Mouse (Mus musculus) layer of hippocampus, adult 11-12 months (tissue): ENCODE measurements around the gene Ces1a.

Experiments used
- DNase-seq: peaks from one replicate; pipeline ENCODE4 v3.0.0; 2022; ENCODE audit warnings: low spot score

The Ces1a gene

DNA sequence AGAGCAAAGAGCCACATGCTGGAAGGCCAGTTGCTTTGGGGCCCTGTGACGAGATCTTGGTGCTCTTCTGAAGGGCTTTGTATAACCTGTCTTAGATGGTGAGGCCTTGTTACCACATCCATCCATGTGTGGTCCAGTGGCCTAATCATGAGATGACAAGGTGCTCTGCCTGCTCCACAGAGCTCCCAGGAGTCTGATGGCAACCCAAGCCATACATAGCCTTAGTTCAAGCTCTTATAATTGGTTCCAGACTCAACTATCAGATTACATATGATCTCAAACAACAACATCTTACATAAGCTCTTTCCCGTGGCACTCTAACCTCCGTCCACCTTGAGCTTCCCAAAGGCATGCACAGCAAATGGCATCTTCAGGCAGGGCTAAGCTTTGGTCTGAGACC lies at the start of gene Ces1a:
Gene Ces1a (minus strand): TSS at position 101 of the 400 bp plus-strand sequence.
- DNase-seq, result no peak

DNA sequence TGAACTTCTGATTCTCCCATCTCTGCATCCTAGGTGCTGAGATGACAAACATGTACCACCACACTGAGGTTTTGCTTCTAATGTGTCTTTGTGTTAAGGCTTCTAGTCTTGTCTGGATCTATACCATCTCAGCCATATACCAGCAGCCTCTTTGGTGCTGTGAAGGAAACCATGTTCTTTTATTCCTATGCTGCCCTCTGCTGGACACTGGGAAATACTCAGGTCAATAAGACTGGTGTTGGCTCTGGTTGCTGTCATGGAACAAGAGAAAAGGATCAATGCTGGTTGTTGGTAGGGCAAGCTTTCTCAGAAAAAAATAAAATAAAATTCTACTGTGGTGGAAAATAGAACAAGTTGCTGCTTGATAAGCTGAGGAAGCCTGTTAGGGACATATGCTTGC lies 47.4 kb upstream of the Ces1a start:
- peak; percentile 45 for DNase-seq

DNA sequence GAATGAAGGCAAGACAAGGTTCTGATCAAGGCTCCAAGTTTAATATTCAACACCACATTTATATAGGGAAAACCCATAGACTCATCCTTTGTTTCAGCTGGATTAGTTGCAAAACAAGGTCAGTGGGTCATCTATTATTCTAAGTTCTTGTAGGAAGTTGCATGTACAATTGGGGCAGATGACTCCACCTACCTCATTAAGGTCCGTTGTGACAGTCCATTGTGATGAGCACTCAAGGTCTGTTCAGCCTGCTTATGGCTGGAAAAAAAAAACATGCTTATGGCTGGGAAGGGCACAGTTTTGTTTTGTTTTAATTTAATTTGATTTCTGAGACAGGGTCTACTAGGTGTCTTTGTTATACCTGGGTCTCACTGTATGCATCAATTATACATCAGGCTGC lies 43.3 kb upstream of the Ces1a start:
- no peak for DNase-seq

DNA sequence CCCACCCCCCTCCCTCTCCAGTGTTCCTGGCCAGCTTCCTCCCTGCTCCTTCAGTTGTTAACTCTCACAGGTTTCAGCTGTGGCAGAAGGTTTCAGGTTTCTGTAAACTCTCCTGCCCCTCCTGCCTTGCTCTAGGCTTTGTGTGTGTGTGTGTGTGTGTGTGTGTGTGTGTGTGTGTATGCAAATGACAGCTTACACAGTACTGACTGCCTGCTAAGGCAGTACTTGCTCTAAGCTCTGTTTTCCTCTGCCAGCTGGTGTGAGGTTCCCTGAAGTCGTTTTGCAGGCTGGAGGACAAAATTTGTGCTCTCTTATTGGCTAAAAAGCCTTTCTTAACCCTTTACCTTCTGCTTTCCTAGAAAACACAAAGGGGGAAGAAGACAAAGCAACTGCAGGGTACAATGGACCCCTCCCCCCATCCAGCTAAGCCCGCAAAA lies 40.7 kb upstream of the Ces1a start:
- no peak for DNase-seq

DNA sequence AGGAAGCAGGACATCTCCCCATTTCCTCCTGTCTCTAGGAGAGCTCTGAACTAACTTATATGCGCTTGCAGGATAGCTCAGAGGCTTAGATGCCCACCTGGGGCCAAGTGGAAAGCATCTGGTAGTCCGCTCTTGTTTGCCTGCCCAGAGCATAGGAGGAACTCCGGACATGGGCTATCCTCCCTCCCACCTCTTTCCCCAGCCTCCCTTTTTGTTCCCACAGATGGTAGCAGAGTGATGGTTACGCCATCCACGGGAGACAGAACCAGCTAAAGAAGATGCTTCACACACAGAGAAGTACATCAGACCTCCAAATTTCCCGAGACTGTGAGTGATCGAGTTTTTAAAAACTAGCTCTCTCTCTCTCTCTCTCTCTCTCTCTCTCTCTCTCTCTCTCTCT lies 40.2 kb upstream of the Ces1a start:
- no peak for DNase-seq

DNA sequence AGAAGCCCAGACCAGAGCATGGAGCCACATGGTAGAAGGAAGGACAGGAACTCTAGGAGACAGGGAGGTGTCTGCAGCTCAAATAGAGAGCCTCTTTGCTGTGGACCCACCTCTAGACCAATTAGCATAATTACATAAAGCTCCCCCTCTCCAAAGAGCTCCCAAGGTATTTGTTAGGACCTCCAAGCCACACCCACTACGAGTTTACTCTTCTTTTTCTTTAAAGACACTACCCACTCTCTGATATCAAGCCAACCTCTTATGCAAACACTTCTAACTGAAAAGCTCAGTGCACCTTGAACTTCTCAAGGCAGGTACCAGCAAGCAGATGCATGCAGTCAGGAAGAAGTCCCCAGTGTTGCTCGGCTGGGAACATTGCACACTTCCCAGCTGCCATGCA lies 31.9 kb upstream of the Ces1a start, which contains the start of gene Ces1b:
Gene Ces1b (minus strand): TSS at position 131 of the 400 bp plus-strand sequence.
- no peak for DNase-seq

DNA sequence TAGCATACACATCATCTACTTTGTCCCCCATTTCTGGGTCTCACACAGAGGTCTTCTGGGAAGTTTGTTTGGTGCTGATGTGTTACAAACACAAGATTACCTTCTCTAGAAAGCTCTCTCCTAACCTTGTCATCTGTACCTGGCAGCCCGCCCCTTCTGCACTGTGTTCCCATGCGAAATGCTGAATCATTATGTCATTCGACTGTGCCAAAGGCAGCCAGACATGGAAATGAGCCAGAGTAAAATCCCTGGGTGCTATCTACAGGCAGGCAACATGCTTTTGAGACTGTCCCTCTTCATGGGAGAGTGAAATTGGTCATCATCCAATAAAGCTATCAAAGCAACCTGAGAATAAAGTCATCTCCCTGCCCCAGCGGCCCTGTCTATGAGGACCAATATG lies 27.3 kb upstream of the Ces1a start:
- DNase-seq, result no peak

DNA sequence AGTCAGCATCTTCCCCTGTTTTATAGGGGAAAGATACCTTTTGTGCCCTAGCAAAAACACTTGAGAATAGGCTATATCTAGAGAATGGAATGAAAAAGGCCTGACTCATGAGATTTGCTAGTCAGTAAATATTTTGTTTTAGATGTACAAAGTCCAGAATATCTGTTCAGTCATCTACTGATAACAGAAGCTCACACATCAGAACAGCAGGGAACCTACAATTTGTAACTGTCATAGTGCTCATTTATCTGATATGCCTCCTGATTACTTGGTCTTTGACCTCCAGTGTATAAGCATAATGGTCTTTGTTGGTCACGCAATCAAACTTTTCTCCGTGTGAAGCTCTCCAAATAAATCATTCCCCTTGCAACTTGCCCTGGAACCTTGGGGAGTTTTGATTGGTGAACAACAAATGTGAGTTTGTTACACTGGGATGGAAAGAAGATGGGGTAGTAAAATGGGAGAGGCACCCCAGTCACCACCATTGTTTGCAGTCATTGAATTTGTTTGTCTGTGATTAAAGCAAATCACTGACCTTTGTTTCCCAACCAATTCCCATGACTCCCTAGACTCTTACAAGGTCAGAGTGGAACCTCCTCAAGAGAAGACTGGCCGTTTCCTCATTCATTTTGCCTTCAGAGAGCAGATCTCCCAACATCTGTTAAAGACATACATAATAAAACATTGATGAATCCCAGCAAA lies 15.6 kb upstream of the Ces1a start:
- no peak for DNase-seq

DNA sequence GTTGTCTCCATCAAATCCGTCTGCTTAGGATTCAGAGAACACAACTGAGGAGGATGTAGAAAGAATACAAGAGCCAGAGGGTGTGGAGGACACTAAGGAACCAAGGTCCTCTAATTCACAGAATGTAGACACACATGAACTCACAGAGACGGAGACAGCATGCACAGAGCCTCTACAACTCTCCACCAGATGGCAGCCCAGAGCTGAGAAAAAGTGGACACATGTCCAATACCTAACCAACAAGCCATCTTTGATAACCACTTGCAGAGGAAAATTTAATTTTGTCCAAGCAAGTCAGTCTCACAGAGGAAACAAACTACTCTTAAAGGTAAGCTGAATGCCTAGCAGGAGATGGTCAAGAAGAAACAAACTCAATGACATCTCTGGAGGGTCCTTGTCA lies 11.2 kb upstream of the Ces1a start:
- DNase-seq, result peak; percentile 53

DNA sequence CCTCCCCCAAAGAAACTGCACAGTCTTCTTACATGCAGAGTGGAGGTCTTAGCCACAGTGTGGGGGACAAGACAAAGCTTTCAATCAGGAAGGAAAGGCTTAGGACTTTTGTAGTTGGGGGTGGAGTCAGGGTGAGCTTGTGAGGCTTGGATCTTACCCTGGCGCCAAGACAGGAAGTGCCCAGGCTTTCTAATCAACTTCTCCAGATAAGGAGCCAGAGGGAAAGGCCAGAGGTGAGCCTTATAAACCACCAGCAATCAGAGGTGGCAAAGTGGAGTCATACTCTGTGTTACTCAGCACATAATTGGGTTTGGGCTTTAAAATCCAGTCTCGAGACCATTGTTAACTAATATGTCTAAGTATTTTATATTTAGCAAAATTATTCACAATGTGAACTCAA lies 7.2 kb upstream of the Ces1a start:
- DNase-seq, result no peak

DNA sequence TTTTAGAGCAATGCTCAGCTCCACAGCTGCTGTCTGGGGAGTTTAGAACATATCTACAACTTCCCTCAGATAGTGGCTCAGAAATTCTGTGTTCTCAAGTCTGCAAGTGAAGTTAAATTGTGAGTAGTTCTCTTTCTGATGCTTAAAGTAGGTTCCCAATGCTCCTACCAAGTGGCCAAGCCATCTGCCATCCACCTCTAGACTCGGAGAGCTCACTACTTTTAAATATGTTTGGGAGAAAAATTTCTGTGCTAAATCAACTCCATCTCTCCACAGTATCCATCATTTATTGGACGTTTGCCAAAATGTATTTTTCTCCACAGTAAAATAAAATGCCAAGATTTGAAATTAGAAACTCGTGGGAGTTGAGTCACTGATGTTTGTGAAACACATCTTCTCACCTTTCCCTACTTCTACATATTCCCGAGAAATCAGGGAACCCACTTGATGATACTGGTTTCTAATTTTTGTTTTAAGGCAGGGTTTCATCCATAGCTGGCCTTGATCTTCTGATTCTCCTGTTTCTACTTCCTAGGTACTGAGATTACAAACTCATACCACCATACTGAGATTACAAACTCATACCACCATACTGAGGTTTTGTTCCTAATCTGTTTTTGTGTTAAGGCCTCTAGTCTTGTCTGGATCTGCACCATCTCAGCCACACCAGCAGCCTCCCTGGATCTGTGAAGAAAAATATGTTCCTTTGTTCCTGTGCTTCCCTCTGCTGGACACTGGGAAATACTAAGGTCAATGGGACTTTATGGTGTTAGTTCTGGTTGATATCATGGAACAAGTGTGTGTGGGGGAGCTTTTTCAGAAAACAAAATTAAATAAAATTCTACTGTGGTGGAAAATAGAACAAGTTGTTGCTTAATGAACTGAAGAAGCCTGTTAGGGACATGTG lies 771 bp upstream of the Ces1a start:
- DNase-seq, result no peak

DNA sequence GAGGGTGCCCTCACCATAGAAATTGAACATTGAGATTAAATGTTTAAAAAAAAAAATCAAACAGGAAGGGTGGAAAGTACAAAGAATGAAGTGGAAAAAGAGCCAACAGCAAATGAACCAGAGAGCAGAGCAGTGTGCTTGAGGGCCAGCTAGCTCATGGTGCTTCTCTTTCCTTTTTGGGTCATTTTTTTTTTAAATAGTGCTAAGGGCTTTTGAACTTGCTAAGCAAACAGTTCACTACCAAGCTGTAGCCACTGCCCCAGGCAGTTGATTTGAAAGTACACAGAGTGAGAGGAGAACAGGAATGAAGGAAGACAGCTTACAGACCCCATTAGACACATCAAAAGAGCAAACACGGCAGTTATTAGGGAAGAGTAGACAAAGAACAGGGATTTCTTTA lies 4.9 kb downstream of the Ces1a start:
- no peak for DNase-seq

DNA sequence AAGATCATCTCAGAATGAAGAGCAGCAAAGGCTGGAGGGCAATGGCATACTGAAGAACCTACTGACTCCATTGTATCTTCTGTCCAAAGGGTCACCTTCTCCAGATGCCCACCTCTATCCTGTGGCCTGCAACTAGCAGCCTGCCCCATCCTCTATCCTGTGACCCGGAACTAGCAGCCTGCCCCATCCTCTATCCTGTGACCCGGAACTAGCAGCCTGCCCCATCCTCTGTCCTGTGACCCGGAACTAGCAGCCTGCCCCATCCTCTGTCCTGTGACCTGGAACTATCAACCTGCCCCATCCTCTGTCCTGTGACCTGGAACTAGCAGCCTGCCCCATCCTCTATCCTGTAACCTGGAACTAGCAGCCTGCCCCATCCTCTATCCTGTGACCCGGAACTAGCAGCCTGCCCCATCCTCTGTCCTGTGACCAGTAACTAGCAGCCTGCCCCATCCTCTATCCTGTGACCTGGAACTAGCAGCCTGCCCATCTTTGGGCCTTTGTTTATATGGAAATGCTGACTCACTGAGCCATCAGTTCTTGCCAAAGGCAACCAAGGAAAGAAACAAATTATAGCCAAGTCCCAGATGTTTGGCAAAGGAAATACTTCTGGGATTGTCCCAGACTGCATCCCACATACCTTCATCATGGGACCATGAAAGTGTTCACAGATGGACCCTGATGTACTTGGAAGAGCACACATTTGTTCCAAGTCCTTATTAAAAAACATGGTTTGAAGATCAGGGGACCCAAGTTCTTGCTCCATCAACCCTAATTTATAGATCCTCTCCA lies 7.0 kb downstream of the Ces1a start:
- DNase-seq, result no peak

DNA sequence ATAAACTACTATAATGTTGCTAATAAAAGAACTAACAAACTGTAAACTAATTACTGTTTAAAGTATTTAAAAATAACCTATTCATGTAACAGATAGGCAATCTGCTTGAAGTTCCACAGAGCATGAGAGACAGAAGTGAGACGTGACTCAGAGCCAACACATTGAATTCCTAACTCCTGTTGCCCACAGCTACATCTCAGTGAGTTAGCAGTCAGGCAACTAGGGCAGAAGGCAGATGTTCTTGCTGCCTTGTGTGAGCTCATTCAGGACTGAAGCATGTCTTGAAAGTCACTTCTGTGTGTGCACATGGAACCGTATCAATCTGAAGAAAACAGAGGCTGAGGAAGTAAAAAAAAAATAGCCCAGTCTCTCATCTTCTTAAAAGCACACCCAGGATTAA lies 7.7 kb downstream of the Ces1a start:
- DNase-seq, result no peak

DNA sequence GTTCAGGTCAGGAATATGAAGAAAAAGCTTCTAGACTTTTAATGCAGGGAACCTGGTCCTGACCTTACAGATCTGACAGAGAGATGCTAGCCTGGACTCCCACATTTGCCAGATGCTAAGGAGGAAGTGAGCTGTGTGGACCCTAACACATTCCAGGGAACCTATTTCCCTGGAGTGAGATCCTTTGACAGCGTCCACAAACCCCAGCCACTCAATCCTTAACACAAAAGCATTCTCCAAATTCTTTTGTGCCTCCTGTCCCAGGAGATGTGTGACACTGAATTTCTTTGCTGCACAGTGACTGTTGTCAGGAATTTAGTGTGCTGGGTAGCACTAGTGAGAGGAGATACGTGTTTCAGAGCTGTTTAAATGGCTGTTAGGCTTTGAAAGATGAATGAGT lies 9.2 kb downstream of the Ces1a start:
- no peak for DNase-seq

DNA sequence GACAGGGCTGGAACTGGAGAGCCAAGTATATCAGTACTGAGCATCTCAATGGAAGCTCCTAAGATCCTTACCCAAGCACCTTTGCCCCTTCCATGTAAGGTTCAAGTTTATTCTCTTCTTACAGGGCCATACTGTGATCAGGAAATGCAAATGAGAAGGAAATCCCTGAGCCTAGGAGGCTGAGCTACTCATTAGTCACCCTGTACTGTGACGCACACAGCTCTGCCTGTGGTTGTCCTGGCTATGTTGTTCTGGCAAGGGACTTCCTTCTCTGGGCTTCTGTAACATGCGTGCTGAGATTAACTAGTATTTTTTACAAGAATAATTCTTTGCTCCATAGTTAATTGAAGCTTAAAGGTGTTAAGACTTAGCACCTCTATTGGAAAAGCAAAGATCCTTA lies 17.3 kb downstream of the Ces1a start:
- no peak for DNase-seq

DNA sequence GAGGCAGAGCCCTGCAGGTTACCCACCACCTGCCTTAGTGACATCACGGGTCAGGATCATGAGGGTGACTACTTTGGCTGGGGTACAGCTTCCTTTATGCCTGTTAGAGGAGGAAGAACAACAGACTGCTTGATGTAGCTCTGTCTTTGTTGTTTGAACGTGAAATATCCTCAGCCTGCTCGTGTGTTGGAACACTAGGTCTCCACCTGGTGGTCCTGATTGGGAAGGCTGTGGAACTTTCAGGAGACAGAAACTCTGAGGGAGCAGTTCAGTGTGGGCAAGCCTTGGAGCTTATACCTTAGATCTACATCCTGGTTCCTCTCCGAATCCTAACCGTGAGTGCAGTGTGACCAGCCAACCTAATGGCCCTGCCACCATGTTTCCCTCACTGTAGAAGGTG lies 26.3 kb downstream of the Ces1a start:
- DNase-seq, result no peak

DNA sequence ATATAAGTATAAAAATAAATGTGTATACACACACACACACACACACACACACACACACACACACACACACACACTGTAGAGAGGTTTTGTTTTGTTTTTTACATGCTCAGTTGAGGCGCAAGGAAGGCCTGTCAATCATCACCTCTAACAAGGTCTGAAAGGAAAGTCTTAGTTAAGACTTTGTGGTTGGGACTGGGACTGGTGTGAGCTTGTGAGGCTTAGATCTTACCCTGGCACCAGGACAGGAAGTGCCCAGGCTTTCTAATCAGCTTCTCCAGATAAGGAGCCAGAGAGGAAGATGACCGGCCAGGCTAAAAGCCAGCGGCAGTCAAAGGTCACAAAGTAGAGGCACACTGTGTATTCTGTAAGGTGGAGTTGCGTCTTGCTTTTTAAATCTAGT lies 33.7 kb downstream of the Ces1a start:
- no peak for DNase-seq

DNA sequence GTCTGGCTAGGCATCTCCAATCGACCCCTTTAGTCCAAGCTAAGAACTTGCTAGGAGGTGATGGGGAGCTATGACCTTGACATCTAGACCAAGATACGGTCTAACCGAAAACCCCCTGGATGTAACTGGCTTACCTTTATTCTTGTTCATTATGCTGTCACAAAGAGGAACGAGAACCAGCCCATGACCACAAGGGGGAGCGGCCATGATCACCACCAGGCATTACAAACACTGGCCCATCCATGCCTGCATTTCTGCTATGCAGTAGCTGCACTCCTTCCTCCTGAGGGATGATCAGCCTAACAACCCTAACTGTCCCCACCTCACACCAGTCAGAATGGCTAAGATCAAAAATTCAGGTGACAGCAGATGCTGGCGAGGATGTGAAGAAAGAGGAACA lies 35.8 kb downstream of the Ces1a start:
- DNase-seq, result no peak

DNA sequence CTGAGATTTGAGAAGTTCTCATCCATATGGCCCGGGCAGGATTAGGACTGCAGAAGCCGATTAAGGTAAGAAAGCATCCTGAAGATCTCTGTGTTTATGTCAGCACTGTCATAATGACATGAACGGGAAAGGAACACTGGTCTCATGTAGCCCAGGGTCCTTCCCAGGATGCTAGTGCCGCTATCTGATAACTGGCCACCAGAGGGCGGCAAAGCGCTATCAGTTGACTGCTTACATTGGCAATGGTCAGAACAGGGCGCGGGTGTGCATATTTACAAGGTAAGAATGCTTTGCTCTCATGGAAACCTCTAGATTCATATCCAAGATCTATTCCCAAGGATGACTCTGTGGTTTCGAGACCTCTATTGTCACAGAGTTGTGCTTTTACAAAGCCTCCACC lies 36.6 kb downstream of the Ces1a start:
- DNase-seq, result peak; percentile 85

DNA sequence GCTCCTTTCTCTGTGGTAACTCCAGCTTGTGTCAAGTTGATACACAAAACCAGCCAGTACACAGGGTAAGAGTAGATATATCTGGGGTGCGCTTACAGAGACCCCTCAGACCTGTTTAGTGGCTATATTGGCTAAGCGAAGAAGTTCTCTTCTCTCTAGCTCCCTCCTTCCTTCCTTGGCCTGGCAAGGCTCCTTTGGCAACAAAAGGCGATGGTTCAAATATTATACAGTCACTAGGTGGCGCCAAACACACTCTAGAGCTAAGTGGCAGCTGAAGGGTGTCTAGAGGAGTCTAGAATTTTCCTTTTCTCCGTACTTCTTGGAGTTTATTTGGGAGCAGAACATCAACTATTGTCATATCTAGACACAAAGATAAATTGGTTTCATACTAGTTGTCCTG lies 37.7 kb downstream of the Ces1a start:
- peak; percentile 47 for DNase-seq

DNA sequence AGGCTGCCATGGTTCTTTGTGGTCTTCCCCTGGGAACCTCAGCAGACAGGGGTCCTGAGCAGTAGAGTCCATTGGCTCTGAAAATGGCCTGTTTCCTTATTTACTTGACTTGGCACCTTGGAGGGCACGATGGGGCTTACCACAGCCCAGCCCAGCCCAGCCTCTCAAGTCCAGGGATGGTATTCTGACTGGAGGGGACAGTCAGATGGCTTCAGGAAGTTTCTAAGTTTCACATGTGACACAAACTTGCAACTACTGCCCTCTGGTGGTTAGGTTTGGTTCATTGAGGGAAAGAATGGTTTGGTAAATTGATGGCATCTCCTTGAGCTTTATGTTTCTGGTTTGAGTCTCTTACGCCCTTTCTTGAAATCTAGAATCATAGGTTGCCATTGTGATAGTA lies 49.4 kb downstream of the Ces1a start:
- peak; percentile 74 for DNase-seq

DNA sequence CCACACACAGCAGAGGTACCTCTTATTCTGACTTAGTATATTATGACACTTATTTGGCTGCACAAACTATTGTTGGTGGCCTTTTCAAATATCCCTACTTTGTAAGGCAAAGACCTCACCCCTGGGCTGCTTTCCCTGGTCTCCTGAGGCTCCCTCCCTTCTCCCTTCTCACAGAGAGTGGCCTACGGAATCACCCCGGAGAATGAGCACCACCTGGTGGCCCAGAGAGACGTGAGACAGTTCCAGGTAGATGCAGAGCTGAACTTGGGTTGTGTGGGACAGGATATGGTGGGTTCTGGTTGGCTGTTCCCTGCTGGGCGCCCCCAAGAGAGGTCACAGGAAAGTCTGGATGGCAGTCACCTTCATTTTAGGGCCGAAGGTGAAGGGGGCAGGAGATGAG lies 51.2 kb downstream of the Ces1a start:
- peak; percentile 64 for DNase-seq
